Mouse (Mus musculus) embryonic fibroblast, embryonic 13.5 days (primary cell): ENCODE data around the gene Igsf6.

ENCODE experiments used
- CTCF ChIP-seq: IDR thresholded peaks from 2 replicates; pipeline ENCODE4 v1.5.1; 2011; ENCODE audit warnings: mild to moderate bottlenecking, control low read depth, low read length, moderate library complexity, borderline replicate concordance; ENCODE audit not compliant: insufficient read depth
- POLR2A ChIP-seq: IDR thresholded peaks from 2 replicates; pipeline ENCODE4 v1.6.1; 2011; ENCODE audit warnings: low read depth, mild to moderate bottlenecking, control low read depth, low read length, moderate library complexity

DNA sequence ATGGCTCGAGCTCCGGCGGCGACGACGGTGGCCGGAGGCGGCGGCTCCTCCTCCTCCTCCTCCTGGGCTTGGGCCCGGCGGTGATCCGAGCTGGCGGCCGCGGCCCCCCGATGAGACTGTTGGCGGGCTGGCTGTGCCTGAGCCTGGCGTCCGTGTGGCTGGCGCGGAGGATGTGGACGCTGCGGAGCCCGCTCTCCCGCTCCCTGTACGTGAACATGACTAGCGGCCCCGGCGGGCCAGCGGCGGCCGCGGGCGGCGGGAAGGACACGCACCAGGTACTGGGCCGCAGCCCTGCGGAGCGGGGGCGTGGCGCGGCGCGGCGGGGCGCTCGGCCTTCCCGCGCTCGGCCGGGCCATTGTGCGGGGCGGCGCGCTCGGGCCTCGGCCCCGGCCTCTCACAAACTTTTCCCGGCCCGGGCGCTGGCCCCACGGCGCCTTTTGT lies 39.7 kb downstream of the Igsf6 start:
- no peak for TF ChIP-seq CTCF
- 0 out of 2 replicates have a peak, but pooled peaks have one; percentile 0 for TF ChIP-seq POLR2A
